Mouse (Mus musculus): Measurements from ENCODE around the gene C6.

DNA sequence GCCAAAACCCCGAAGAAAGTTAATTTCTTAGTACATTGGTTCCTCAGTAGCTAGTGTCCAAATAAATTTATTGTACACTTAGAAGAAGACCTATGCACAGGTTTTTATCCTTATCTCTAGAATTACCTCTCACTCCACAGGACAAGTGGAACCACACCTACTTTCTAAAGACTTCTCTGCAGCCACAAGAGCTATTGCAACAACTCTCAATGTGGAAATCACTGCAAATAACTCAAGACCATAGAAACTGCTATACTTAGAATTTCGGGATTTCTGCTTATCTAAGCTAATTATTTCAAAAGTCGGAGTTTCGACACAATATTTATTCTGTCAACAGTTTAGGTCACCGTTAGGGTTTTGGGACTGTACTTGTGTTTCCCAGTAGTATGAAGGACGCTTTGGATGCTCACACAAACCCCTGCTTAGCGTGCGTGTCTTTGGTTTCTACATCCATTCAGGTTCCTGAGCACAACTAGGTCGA lies at the start of gene C6:
- TF ChIP-seq GATA1 (IDR thresholded peaks at IDR 0.05; ENCODE audit: low read length) (no peak), TAL1 (IDR thresholded peaks at IDR 0.05; ENCODE audit: low read length) (no peak)

All from erythroblast, embryonic 14.5 days (primary cell).